Mouse (Mus musculus): ENCODE data around the gene Dnajc3. TPM values are rescaled to one million over a fixed set of nuclear protein-coding genes. Genes with fewer than 3 reads are reported as not detected.

Gene Dnajc3
- total and polyA plus RNA-seq, 3 experiments, result 12.3 to 65.2 (median 62.2) TPM

Other genes starting within 250 kb of the Dnajc3 start
- gene Abcc4, start 231.8 kb upstream of the Dnajc3 start, total RNA-seq (2021), result 10 to 100 TPM; 17.9 to 20.2 TPM
- 4.2 and 9.6 TPM in 2 replicates for gene Abcc4, start 231.8 kb upstream of the Dnajc3 start, polyA plus RNA-seq (2012; rRNA removed)
- 1 to 10 TPM; 1.1 to 1.3 TPM for gene Cldn10, start 150.1 kb upstream of the Dnajc3 start, total RNA-seq (2021)
- gene Cldn10, start 150.1 kb upstream of the Dnajc3 start, polyA plus RNA-seq (2012; rRNA removed), result 0.56 and 0.65 TPM in 2 replicates
- 10 to 100 TPM; 12.5 to 13.5 TPM for gene Dzip1, start 12.5 kb upstream of the Dnajc3 start, total RNA-seq (2021)
- gene Dzip1, start 12.5 kb upstream of the Dnajc3 start, polyA plus RNA-seq (2012; rRNA removed), result 12.5 and 14.6 TPM in 2 replicates
- gene Uggt2, start 161.5 kb downstream of the Dnajc3 start, total RNA-seq (2021), result 10 to 100 TPM; 11.0 to 16.5 TPM
- 8.0 and 8.1 TPM in 2 replicates for gene Uggt2, start 161.5 kb downstream of the Dnajc3 start, polyA plus RNA-seq (2012; rRNA removed)
- under 1 TPM; 0.69 to 0.90 TPM for gene Hs6st3, start 200.4 kb downstream of the Dnajc3 start, total RNA-seq (2021)
- 0.76 and 0.84 TPM in 2 replicates for gene Hs6st3, start 200.4 kb downstream of the Dnajc3 start, polyA plus RNA-seq (2012; rRNA removed)